Mouse (Mus musculus): ENCODE measurements around the gene Ccdc28b.

- no peak for TF ChIP-seq CTCF (IDR thresholded peaks at IDR 0.05; ENCODE audit: insufficient read depth, low read depth, low read length)
- no peak for TF ChIP-seq POLR2A (IDR thresholded peaks at IDR 0.05; ENCODE audit: insufficient read depth, low read depth, low read length)
Observed at GRCm38 (mm10) chr4:129573430-129573829, 50.3 kb downstream of the Ccdc28b start, which contains the start of gene Lck.

Data from olfactory bulb, adult 2 months (tissue).